Mouse (Mus musculus) spleen, adult 2 months (tissue): ENCODE measurements around the gene Nr2f2.

Source experiments
- CTCF ChIP-seq: fragments of 200-500 bp; IDR thresholded peaks from 2 replicates; pipeline ENCODE4 v1.5.1; 2011; ENCODE audit warnings: mild to moderate bottlenecking, inconsistent platforms; ENCODE audit not compliant: insufficient read depth, insufficient read length, insufficient replicate concordance; ENCODE audit errors: extremely low read depth
- POLR2A ChIP-seq: fragments of 200-500 bp; IDR thresholded peaks from 2 replicates; pipeline ENCODE4 v1.6.1; 2011; ENCODE audit warnings: low read depth, low read length, inconsistent platforms

- TF ChIP-seq CTCF (no peak), POLR2A (no peak)
Measured at GRCm38 (mm10) chr7:70413646-70414045, 47.1 kb upstream of the Nr2f2 start.
